ENCODE assay signal across 21 mouse cellular contexts in the genomic region with DNA sequence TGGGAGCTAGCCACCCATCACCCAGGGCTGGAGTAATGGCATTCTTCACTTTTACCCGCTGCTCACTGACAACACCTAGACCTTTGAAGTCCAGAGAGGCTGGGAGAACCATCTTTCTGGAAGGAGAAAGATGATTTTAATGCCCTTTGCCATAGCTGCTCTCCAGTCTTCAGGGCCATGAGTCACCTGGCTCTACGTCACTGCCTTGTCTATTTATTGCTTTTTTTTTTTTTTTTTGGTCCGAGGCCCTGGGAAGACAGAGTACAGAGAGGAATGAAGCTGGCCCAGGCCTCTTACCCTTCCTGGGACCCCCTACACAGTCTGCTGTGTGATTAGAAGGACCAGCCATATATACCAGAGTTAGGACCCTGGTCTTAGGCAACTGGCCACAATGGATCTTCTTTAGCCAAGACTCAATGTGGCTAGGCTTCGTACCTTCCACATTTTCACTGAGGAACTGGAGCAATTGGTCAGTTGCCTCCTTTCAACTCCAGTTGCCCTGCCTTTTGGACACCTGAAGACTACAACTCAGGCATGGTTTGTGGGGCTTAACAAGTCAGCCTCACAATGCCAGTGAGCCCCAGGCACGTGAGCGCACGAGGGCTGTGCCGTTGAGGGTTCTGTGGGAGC.
"Had no signal": no experiment of that assay in that cellular context is flagged by ENCODE, and none has a peak within 500 bp of the region (broad histone marks: within the 10 kb centered on the region; RNA-seq: fewer than 3 reads in every experiment).

No protein-coding gene starts in this region.

- ATAC-seq: liver, postnatal 0 days had no signal

- H3K36me3 ChIP-seq: kidney, embryonic 15.5 days; limb, embryonic 12.5 days; limb, embryonic 15.5 days; midbrain, embryonic 10.5 days; neural tube, embryonic 13.5 days; stomach, embryonic 15.5 days had no signal

- H3K4me2 ChIP-seq: kidney, embryonic 15.5 days; limb, embryonic 12.5 days; limb, embryonic 15.5 days; liver, embryonic 11.5 days; lung, embryonic 14.5 days; neural tube, embryonic 13.5 days; stomach, embryonic 15.5 days had no signal

- H3K9me3 ChIP-seq: kidney, embryonic 15.5 days; limb, embryonic 12.5 days; limb, embryonic 15.5 days; megakaryocyte, embryonic 14.5 days; midbrain, embryonic 10.5 days; neural tube, embryonic 13.5 days; stomach, embryonic 15.5 days had no signal

- DNase-seq: layer of hippocampus, postnatal 36 days; liver, postnatal 0 days; lung, embryonic 14.5 days; lung, postnatal 10 days; lung, postnatal 36 days; midbrain, embryonic 14.5 days; retina, postnatal 1 day; right cerebral cortex, postnatal 25 days; spleen, adult 18-20 months; thymus, postnatal 36 days had no signal

- H3K27ac ChIP-seq: kidney, embryonic 15.5 days; left cerebral cortex, adult 2 months; limb, embryonic 12.5 days; limb, embryonic 15.5 days; liver, embryonic 14.5 days; midbrain, embryonic 10.5 days; neural tube, embryonic 13.5 days; stomach, embryonic 15.5 days had no signal

- H3K27me3 ChIP-seq: kidney, embryonic 15.5 days; limb, embryonic 12.5 days; limb, embryonic 15.5 days; megakaryocyte, embryonic 14.5 days; neural tube, embryonic 13.5 days; stomach, embryonic 15.5 days had no signal

- H3K4me3 ChIP-seq: kidney, embryonic 15.5 days; left cerebral cortex, adult 2 months; limb, embryonic 12.5 days; limb, embryonic 15.5 days; megakaryocyte, embryonic 14.5 days; midbrain, embryonic 10.5 days; myocyte; neural tube, embryonic 13.5 days; stomach, embryonic 15.5 days had no signal

- H3K9ac ChIP-seq: kidney, embryonic 15.5 days; limb, embryonic 12.5 days; limb, embryonic 15.5 days; liver, embryonic 14.5 days; liver, postnatal 0 days; lung, embryonic 14.5 days; neural tube, embryonic 13.5 days; stomach, embryonic 15.5 days had no signal
